Mouse (Mus musculus): ENCODE measurements around the gene Agk.

Gene Agk

GRCm38 (mm10) chr6:40324897-40325841, at the start of gene Agk:
TSS of gene Agk (plus strand) at chr6:40325172.
- DNase-seq = peak; percentile 65

- DNase-seq = no peak
These were observed 24.3 kb upstream of the Agk start for GRCm38 (mm10) chr6:40300707-40301106.

DNA sequence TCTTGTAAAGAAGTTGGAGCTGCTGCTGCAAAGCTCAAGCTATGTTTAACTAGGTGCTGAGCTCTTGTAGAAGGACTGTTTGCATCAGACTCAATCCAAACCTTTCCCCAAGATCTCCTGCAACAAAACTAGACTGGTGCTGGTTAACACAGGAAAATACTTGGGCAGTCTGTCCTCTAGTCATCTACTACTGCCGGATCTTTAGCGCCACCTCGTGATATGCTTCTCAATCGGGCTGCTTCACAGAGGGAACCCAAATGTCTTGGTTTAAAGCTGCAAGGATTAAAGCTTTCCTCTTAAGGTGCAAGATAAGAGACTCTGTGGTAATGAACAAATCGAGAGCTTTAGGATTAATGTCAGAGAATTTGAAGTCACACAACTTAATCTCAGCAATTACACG, 21.6 kb upstream of the Agk start:
- peak; percentile 71 for DNase-seq

DNA sequence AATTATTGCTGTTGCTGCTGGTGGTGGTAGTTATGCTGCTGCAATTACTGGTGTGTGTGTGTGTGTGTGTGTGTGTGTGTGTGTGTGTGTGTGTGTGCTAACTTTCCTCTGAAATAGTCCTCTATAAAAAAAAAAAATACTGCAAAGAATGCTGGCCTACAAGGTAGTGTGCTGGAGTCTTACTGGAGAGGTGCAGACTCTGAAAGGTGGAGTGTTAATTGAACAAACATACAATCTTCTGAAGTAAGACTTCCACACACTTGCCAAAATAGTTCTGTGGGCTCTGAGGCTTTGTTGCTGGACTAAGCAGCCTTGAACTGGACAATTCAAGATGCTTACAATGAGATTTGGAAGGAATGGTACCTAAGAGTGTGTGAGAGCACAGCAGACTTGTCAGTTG, 20.0 kb upstream of the Agk start:
- DNase-seq = no peak

DNA sequence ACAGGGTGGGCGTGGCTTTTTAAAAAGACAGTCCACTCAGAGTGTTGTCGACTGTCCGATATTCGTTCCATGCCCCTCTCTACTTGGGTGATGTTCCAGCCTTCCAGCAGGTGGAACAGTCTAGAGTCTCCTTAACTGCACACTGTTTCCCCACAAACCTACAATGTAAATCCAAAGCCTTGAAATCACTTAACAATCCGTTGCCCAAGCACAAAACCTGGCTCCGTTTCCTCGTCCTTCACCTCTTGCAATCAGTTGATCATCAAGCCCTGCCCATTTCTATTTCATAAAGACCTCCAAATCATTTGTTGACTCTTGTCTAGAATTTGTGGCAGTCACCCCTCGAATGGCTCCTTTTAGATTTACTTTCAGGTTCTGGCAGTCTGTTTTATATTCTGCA, 1.4 kb downstream of the Agk start:
- DNase-seq = no peak

DNA sequence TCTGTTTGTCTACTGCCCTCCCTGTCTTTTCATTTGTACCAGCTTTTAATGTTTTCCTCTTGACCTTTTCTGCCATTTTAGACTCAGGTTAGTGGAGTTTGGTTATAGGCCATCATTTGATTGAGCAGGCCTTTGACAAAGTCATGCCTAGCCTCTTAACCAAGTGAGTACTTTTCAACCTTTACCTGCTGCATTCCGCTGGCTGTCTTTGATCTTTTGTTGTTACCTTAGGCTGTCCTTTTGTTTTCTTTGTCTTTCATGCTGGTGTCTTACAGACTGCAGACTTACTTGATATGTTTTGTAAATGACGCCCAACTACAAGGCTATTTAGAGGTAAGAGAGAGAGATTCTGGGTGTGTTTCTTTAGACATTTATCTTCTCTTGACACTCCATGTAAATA, 8.5 kb downstream of the Agk start:
- no peak for DNase-seq

GRCm38 (mm10) chr6:40336735-40337731, 12.1 kb downstream of the Agk start:
- DNase-seq = no peak

GRCm38 (mm10) chr6:40346959-40347771, 22.2 kb downstream of the Agk start:
- DNase-seq = no peak

- DNase-seq = no peak
These were observed 22.8 kb downstream of the Agk start for GRCm38 (mm10) chr6:40347772-40348111.

GRCm38 (mm10) chr6:40350041-40350440, 25.1 kb downstream of the Agk start:
- no peak for DNase-seq

GRCm38 (mm10) chr6:40350856-40351255, 25.9 kb downstream of the Agk start:
- no peak for DNase-seq

DNA sequence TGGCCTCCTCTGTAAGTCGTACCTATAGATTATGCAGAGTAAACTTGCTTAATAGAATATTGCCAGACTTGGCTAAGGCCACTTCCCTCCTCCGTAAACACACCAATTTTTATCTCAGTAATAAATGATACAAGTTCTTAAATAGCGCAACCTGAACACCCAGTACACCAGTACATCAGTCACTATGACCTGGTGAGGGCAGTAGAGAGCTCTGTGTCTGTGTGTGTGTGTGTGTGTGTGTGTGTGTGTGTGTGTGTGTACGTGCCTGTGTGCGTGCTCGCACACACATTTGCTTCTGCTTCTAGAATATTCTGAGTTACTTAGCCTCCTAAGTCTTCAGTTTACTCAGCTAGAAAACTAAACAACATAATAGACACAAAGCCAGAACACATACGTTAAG, 28.4 kb downstream of the Agk start:
- DNase-seq = no peak

GRCm38 (mm10) chr6:40371031-40371430, 46.1 kb downstream of the Agk start:
- no peak for DNase-seq

DNA sequence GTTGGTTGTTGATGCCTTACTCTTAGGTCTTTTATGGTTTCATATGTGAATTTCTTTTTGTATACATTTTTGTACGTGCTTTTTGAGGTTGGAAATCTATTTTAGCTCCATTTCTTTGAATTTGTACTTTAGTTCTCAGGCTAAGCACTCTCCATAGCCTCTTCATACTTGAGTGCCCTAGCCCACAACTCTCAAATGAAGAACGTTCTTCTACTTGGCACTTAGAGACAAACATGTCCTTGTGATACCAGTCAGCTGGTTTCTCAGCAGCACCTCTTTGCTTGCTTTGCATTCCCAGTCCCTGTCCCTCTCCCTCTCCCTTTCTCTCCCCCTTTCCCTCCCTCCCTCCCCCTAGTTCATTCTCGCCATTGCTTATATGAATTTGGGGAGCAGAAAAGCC, 55.2 kb downstream of the Agk start:
- no peak for DNase-seq

DNA sequence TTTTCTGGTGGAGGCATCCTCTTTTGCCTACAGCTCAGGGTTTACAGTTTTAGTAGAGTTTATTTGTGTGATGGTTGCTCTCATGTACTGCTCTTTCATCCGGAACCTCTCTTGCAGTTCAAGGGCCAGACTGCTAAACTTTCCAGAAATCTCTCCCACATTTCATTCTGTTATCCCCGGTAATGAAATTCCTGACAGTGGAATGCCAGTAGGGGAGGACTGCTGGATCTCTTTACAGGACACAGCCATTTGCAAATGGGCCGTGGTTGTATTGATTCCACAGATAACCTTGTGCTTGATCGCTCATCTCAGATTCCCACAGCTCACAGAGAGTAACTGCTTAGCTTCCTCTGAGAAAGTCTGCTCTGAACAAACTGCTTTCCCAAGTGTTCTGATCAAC, 56.9 kb downstream of the Agk start:
- peak; percentile 14 for DNase-seq

- DNase-seq = no peak
These were observed 60.7 kb downstream of the Agk start for GRCm38 (mm10) chr6:40385682-40386081.

GRCm38 (mm10) chr6:40388660-40389059, 63.7 kb downstream of the Agk start:
- DNase-seq = no peak

- DNase-seq = no peak
These were observed 66.0 kb downstream of the Agk start for GRCm38 (mm10) chr6:40390975-40391374.

DNA sequence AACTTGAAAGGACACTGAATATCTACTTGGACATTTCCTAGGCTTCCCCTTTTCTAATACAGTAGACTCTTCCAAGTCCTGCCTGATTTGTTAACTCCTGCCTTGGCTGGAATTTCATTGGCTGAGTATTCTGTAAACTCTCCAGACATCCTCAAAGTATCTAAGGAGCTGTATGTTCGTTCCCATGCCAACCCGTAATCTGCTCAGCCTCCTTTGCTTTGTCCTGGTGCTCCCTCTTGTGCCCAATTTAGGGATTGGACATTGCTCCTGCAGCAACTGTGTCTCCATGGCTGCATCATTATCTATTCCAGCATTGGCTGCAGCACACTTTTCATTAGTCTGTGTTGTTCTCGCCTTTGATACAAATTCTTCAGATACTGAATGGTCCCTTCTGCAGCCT, 68.2 kb downstream of the Agk start:
- peak; percentile 45 for DNase-seq

GRCm38 (mm10) chr6:40402031-40402430, 77.1 kb downstream of the Agk start:
- DNase-seq = no peak

DNA sequence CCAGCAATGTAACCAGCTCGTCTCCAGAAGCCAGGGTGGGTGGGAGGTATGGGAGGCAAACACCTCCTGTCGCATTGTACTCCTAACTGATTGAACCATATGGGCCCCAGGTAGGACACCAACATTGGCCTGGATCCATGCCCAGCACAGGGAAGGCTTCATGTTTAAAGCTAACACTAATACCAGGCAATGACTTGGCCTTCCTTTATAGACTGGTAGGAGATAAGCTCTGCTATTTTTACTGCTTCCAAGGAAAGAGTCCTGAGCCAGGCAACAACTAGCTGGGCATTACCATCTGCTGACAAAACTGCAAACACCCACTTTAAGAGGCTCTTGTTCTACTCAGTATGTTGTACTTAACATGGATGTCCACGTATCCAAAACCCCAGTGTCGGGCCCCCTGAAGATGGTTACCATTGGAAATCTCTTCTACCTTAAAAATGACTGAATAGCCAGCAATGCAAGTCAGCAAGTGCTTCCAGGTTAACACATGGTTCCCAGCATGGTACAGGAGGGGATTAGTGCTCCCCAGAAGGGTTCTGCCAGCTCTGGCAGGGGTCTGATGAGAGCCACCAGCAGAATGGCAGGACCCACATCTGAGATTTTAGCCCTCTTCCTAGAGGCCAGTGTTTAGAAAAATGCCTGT, 78.8 kb downstream of the Agk start:
- no peak for DNase-seq

GRCm38 (mm10) chr6:40411085-40411484, 86.1 kb downstream of the Agk start:
- no peak for DNase-seq
